Comparison of ENCODE assay signal across 9 mouse cellular contexts in the genomic region with DNA sequence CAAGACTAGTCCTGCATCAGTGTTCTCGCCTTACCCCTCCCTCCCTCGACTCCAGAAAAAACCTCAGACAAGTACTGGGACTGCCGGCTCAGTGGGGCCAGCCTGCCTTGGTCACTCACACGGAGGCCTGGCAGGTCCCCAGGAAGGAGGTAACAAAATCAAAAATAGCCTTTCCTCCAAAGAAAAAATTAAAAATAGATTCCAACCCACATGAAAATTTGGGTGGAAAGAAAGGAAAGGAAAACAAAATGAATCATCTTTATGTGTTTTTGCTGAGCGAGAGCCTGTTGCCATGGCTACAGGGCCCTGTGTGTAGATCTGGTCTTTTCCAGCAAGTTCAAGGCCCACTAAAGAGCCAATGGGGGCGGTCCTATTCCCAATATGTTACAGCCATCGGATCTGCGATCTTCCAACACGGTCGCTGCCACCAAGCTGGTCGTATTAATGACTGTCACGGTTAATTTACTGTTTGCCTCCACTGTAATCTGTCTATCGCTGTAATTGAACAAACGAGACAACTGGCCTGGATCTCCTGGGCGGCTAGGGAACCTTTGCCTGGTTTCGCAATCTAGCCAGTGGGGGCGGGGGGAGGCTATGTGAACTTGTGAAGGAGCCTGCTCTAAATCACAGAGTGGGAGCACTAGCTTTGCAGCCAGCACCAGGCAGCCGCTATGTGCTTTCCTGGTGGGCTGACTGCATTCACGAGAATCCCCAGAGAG.
A peak's percentile ranks its signal among the peaks of the same experiment; 100 is the strongest.
DNase-seq lines count a peak whose midpoint lies in the region; ATAC-seq and TF ChIP-seq lines count a peak whose summit lies in the region.
"Had no signal": no experiment of that assay in that cellular context is flagged by ENCODE, and none has a peak within 500 bp of the region (broad histone marks: within the 10 kb centered on the region; RNA-seq: fewer than 3 reads in every experiment).

No protein-coding gene starts in this region.

- no peaks in the 10 kb centered on the region for H3K36me3 ChIP-seq in kidney, embryonic 14.5 days (ENCODE audit: control insufficient read depth, insufficient read depth, low read length)
- H3K36me3 ChIP-seq in lung, postnatal 0 days (ENCODE audit: insufficient read depth, low read length) = no peaks in the 10 kb centered on the region

- peak; percentile 85 for ATAC-seq in kidney, embryonic 14.5 days (ENCODE audit: low FRiP score, low TSS enrichment)
- ATAC-seq in lung, postnatal 0 days = peak; percentile 65

- no peak overlapping the region for H3K4me3 ChIP-seq in kidney, embryonic 14.5 days (ENCODE audit: low read length)
- no peak overlapping the region for H3K4me3 ChIP-seq in lung, postnatal 0 days (ENCODE audit: low read depth, low read length)

- no peaks in the 10 kb centered on the region for H3K27me3 ChIP-seq in kidney, embryonic 14.5 days (ENCODE audit: control insufficient read depth, insufficient read depth, low read length)
- H3K27me3 ChIP-seq in lung, postnatal 0 days (replicated peaks; ENCODE audit: insufficient read depth, low read length) = no peaks in the 10 kb centered on the region

- no peak overlapping the region for H3K9ac ChIP-seq in kidney, embryonic 14.5 days (ENCODE audit: low read depth, low read length)
- no peak overlapping the region for H3K9ac ChIP-seq in lung, postnatal 0 days (replicated peaks; ENCODE audit: low read depth)
- H3K9ac ChIP-seq: liver, embryonic 14.5 days had no signal

- no peaks in the 10 kb centered on the region for H3K4me1 ChIP-seq in kidney, embryonic 14.5 days (ENCODE audit: control insufficient read depth, insufficient read depth, low read length)
- no peaks in the 10 kb centered on the region for H3K4me1 ChIP-seq in lung, postnatal 0 days (ENCODE audit: insufficient read depth, low read depth, low read length)

- WGBS in kidney, embryonic 14.5 days = 40% methylated on average over 19 of the region's 19 CpGs
- 51% methylated on average over 19 of the region's 19 CpGs for WGBS in lung, postnatal 0 days

- peak overlapping the region; percentile 62; the same call in 1 of the 2 replicates for H3K27ac ChIP-seq in kidney, embryonic 14.5 days (ENCODE audit: low read depth, low read length)
- H3K27ac ChIP-seq in lung, postnatal 0 days (ENCODE audit: low read length) = no peak overlapping the region
- H3K27ac ChIP-seq: liver, embryonic 14.5 days had no signal

- no peaks in the 10 kb centered on the region for H3K9me3 ChIP-seq in kidney, embryonic 14.5 days (ENCODE audit: control insufficient read depth, low read length)
- H3K9me3 ChIP-seq in lung, postnatal 0 days (ENCODE audit: low read length) = no peaks in the 10 kb centered on the region

- no peak for TF ChIP-seq EP300 in lung, postnatal 0 days (IDR thresholded peaks at IDR 0.05)

- peak; percentile 25 to 29 for DNase-seq in cerebellum, postnatal 10 days
- no peak for DNase-seq in cerebellum, adult 8-10 months
- peak; percentile 75 for DNase-seq in adrenal gland, postnatal 10 days
- DNase-seq in gastrocnemius, postnatal 25 days = peak; percentile 34
- peak; percentile 63 for DNase-seq in lung, postnatal 0 days (ENCODE audit: low spot score)
- DNase-seq in skeletal muscle tissue, adult 2 months (ENCODE audit: low read depth, low spot score) = peak; percentile 44
- DNase-seq in cerebellum, adult 11 months = no peak

- no peak for TF ChIP-seq CTCF in lung, postnatal 0 days (IDR thresholded peaks at IDR 0.05)

- peak overlapping the region; percentile 12; the same call in 1 of the 2 replicates for H3K4me2 ChIP-seq in kidney, embryonic 14.5 days (replicated peaks; ENCODE audit: low read depth, low read length)
- no peak overlapping the region for H3K4me2 ChIP-seq in lung, postnatal 0 days (replicated peaks; ENCODE audit: low read depth, low read length)

Comparison
In these comparisons a context has a peak if more than half of its experiments do, and no peak if none do; other contexts are left out.
1. DNase-seq: peak in cerebellum, postnatal 10 days (2 of 2), adrenal gland, postnatal 10 days (single experiment), gastrocnemius, postnatal 25 days (single experiment), lung, postnatal 0 days (single experiment) and skeletal muscle tissue, adult 2 months (single experiment); none in cerebellum, adult 8-10 months (single experiment) and cerebellum, adult 11 months (single experiment).